15 mouse cellular contexts compared by ENCODE assay signal in the genomic region with DNA sequence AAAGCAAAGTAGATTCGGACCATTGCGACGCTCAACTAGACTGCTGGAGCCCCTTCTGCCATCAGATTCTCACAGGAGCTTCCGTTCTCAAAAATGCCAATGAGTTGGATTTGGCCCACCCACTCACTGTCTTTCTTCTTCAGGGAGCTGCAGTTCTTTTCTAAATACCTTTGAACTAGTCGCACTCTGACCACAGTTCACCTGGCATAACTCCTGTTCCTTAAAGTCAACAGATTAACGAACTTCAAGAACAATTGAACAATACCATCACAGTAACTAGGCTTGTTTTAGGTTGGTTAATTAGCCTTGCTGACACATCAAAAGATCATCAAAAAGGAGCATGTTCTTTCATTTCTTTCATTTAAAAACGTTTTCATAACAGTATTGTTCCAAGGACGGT.
"Had no signal": no experiment of that assay in that cellular context is flagged by ENCODE, and none has a peak within 500 bp of the region (broad histone marks: within the 10 kb centered on the region; RNA-seq: fewer than 3 reads in every experiment).

No protein-coding gene starts in this region.

- H3K4me3 ChIP-seq: neural tube, embryonic 15.5 days; stomach, embryonic 15.5 days had no signal

- H3K9me3 ChIP-seq: neural tube, embryonic 15.5 days; stomach, embryonic 15.5 days had no signal

- DNase-seq: retina, postnatal 1 day; right cerebral cortex, adult 18-20 months; right cerebral cortex, postnatal 14 days; right cerebral cortex, postnatal 25 days; right cerebral cortex, postnatal 4 days; spleen, adult 18-20 months; thymus, adult 18-20 months; thymus, adult 2 months; thymus, postnatal 14 days; thymus, postnatal 25 days; thymus, postnatal 36 days; thymus, postnatal 4 days had no signal

- H3K36me3 ChIP-seq: neural tube, embryonic 15.5 days; stomach, embryonic 15.5 days had no signal

- H3K27ac ChIP-seq: neural tube, embryonic 15.5 days; stomach, embryonic 15.5 days; stomach, postnatal 0 days had no signal

- H3K27me3 ChIP-seq: neural tube, embryonic 15.5 days; stomach, embryonic 15.5 days had no signal

- H3K4me1 ChIP-seq: stomach, embryonic 15.5 days had no signal

- H3K4me2 ChIP-seq: neural tube, embryonic 15.5 days; stomach, embryonic 15.5 days had no signal

- H3K9ac ChIP-seq: neural tube, embryonic 15.5 days; stomach, embryonic 15.5 days had no signal
